Mouse (Mus musculus): ENCODE measurements at regions not wholly inside any gene's neighbourhood (a gene's known extent, or its start where the extent isn't known, plus 50 kb on each side); places are given as distances from the start of the nearest gene placed in this dataset.

DNA sequence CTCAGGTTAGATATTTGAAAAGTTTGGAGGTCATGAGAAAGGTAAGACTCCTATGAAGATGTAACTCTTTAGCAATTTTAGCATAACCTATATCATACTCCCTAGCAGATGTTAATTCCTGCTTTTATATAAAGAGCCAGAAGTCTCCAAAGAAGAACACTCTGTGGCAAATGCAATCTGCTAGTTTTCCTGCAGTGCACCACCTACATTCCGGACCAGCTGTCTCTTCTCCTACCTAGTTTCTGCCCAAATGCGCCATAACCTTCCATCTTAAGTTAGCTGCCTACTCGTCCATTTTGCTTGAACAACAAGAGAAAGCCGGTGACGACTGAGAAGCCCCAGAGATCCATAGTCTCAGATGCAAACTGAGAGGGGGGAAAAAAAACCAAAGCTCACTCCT, 124.5 kb upstream of the Hmga2 start:
- WGBS (ENCODE audit: insufficient replicate concordance), result 73% methylated on average over 5 of the region's 5 CpGs
- ATAC-seq, result no peak
- Histone ChIP-seq H3K27ac (no peak overlapping the region), H3K36me3 (no peaks in the 10 kb centered on the region), H3K27me3 (replicated peaks) (no peaks in the 10 kb centered on the region), H3K4me1 (no peaks in the 10 kb centered on the region), H3K4me2 (no peak overlapping the region), H3K9ac (no peak overlapping the region), H3K9me3 (replicated peaks) (no peaks in the 10 kb centered on the region), H3K4me3 (no peak overlapping the region)

DNA sequence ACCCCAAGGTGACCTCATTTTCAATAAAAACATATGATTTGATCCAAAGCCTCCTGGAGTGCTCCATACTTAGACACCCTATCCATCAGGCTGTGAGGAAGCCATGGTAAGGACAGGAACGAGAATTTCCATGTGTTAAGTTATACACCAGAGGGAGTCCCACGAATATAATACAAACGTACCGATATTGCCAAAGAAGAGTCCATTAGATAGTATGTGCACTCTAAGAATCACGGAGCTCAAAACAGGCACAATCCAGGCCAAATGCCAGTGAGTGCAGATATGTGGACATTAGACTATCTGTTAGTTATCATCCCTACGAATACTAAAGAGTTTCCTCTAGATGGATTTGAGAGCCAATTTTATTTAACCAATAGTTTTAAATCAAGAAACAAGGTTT, 123.3 kb upstream of the Hmga2 start:
- Histone ChIP-seq H3K4me3 (no peak overlapping the region), H3K9me3 (replicated peaks) (no peaks in the 10 kb centered on the region), H3K9ac (no peak overlapping the region), H3K4me1 (no peaks in the 10 kb centered on the region), H3K36me3 (no peaks in the 10 kb centered on the region), H3K27me3 (replicated peaks) (no peaks in the 10 kb centered on the region), H3K4me2 (no peak overlapping the region), H3K27ac (no peak overlapping the region)
- WGBS (ENCODE audit: insufficient replicate concordance), result 61% methylated on average over 6 of the region's 6 CpGs
- ATAC-seq, result no peak

DNA sequence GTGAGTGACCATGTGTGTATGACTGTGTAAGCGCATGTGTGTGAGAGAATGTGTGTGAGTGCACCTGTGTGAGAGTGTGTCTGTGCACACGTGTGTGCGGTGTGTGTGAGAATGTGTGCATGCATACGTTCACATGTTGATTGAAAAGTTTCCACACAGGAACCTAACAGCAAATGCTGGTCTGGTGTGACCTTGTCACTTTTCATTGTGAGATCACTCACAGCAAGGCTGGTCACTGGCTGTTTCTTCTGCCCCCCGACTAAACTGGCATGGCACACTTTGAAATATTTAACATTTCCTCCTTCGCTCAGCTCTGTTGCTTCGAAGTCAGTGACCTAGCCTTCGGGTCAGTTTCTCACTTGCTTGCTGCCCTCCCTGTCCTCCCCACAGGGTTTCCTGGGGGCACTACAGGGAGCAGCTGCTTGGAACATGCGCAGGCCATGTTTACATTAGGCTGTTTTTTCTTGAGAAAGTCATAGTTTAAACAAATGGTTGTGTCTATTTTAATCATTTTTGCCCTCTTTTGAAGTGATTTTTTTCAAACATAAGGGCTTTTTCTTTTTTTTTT, 121.1 kb upstream of the Hmga2 start:
- Histone ChIP-seq H3K4me2 (no peak overlapping the region), H3K4me1 (no peaks in the 10 kb centered on the region), H3K9ac (no peak overlapping the region), H3K4me3 (no peak overlapping the region), H3K36me3 (no peaks in the 10 kb centered on the region), H3K9me3 (replicated peaks) (peaks cover 8% of the 10 kb centered on the region; the same call in 1 of the 2 replicates), H3K27ac (no peak overlapping the region), H3K27me3 (replicated peaks) (no peaks in the 10 kb centered on the region)
- 60% methylated on average over 9 of the region's 9 CpGs for WGBS (ENCODE audit: insufficient replicate concordance)
- no peak for ATAC-seq

DNA sequence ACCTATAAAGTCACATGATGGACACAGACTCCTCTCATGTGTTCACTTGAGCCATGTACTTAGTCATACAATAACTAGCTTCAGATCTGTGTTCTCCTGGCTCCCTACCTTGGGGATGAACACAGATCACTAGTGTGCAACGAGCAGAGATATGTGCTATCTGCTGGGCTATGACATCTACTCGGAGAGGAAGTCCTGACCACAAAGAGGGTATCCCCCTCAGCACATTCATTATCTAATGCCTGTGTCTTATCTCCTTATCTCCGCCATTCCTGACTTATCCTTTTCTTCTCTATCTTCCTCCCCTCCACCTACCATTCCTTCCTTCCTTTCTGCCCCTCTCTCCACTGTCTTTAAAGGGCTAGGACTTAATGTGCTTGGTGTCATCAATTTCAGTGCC, 118.9 kb upstream of the Hmga2 start:
- Histone ChIP-seq H3K4me1 (no peaks in the 10 kb centered on the region), H3K27me3 (replicated peaks) (no peaks in the 10 kb centered on the region), H3K36me3 (no peaks in the 10 kb centered on the region), H3K9me3 (replicated peaks) (peaks cover 8% of the 10 kb centered on the region; the same call in 1 of the 2 replicates), H3K4me2 (no peak overlapping the region), H3K4me3 (no peak overlapping the region), H3K9ac (no peak overlapping the region), H3K27ac (no peak overlapping the region)
- WGBS (ENCODE audit: insufficient replicate concordance), result 25% methylated on average over 3 of the region's 3 CpGs
- no peak for ATAC-seq

DNA sequence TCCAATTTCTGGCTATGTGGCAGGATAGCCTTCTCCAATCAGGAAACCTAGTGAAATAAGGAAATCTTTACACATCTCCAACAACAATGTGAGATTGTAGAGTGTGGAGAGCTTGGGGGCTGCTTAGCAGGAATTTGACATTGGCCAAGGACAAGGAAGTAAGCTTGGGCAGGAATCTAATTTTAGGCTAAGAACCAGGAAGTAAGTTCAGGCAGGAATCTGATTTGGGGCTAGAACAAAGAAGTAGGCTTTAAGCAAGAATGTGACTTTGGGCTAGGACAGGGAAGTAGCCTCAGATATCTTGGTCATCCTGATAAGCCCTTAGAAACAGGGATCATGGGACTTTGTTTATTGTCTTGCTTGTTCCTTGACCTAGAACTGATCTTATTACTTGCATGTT, 117.6 kb upstream of the Hmga2 start:
- Histone ChIP-seq H3K4me2 (no peak overlapping the region), H3K27me3 (replicated peaks) (no peaks in the 10 kb centered on the region), H3K9ac (no peak overlapping the region), H3K9me3 (replicated peaks) (peaks cover 8% of the 10 kb centered on the region; the same call in 1 of the 2 replicates), H3K4me3 (no peak overlapping the region), H3K4me1 (no peaks in the 10 kb centered on the region), H3K36me3 (no peaks in the 10 kb centered on the region), H3K27ac (no peak overlapping the region)
- ATAC-seq, result no peak

DNA sequence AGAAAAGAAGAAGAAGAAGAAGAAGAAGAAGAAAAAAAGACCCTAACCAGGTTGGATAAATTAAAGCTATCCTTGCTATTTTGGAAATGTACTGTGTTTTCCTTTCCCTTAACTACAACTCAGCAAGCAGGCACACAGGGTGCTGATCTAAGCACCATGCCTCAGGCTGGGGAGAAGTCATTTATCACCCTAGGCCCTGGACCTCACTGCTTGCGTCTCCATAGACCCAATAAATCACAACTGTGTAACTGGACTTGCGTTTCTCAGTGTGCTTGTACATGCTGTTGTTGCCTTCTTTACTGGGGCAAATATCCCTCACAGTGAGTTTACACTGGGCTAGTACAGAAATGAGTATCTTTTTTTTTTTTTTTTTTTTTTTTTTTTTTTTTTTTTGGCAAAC, 113.4 kb upstream of the Hmga2 start:
- Histone ChIP-seq H3K27me3 (replicated peaks) (no peaks in the 10 kb centered on the region), H3K9ac (no peak overlapping the region), H3K27ac (no peak overlapping the region), H3K4me2 (no peak overlapping the region), H3K9me3 (replicated peaks) (peaks cover 8% of the 10 kb centered on the region; the same call in 1 of the 2 replicates), H3K4me3 (no peak overlapping the region), H3K4me1 (no peaks in the 10 kb centered on the region), H3K36me3 (no peaks in the 10 kb centered on the region)
- whole genome bisulfite sequencing (ENCODE audit: insufficient replicate concordance), result 67% methylated on average over 2 of the region's 2 CpGs
- ATAC-seq, result no peak

DNA sequence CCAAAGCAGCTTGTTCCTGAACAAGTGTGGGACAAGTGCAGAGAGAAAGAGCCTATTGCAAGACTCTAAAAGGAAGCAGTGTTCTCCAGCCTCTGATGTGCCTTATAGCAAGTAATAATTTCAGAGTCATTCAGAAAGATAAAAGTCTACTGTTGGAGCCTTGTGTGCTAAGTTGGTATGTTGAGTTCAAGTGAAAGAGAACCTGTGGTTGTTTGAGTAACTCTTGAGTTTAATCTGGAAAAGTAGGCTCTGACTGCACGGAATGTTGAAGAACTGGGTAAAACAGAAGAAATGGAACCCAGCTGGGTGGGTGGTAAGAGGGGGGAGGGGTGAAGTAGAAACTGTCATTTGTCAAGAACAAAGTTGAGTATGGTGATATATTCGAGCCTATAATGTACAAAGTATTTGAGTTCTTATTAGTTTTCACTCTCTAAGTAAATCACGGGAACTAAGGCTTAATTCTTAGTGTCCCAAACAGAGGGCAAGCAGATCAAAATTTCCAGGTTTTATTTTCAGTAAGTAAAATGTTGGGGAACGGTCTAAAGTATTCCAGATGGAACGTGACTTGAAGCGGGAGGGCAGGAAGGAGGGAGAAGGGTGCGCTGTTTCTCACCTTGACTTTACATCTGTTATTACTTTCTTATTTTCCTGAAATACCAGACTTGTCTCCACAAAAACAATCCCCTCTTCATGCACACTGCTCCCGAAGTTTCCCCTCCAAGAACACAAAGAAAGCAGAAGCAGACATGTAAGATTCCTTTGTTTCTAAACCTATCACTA, 111.8 kb upstream of the Hmga2 start:
- H3K27me3 ChIP-seq (replicated peaks), result no peaks in the 10 kb centered on the region
- H3K9me3 ChIP-seq (replicated peaks), result no peaks in the 10 kb centered on the region
- WGBS (ENCODE audit: insufficient replicate concordance), result 71% methylated on average over 8 of the region's 8 CpGs
- H3K36me3 ChIP-seq, result no peaks in the 10 kb centered on the region
- no peak overlapping the region for H3K27ac ChIP-seq
- no peak for ATAC-seq
- no peak overlapping the region for H3K4me3 ChIP-seq
- H3K4me2 ChIP-seq, result no peak overlapping the region
- no peak overlapping the region for H3K9ac ChIP-seq
- H3K4me1 ChIP-seq, result no peaks in the 10 kb centered on the region

DNA sequence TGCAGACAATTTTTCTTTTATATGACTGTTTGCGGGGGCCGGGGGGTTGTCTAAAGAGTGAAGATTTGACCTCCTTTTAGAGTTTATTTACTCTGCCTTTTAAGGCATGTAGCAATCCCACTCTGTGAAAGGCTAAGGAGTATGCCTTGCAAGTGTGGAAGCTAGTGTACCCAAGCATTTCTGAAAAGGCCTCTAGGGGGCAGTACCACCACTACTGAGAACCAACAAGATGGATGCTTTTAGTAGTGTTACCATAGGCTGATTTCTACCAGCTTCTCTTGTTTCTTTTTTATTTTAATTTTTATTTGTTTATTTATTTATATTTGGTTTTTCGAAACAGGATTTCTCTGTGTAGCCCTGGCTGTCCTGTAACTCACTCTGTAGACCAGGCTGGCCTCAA, 110.9 kb upstream of the Hmga2 start:
- no peaks in the 10 kb centered on the region for H3K36me3 ChIP-seq
- 62% methylated on average over 3 of the region's 3 CpGs for WGBS (ENCODE audit: insufficient replicate concordance)
- no peak overlapping the region for H3K9ac ChIP-seq
- no peak overlapping the region for H3K27ac ChIP-seq
- H3K9me3 ChIP-seq (replicated peaks), result no peaks in the 10 kb centered on the region
- no peaks in the 10 kb centered on the region for H3K27me3 ChIP-seq (replicated peaks)
- no peaks in the 10 kb centered on the region; the same call in 1 of the 2 replicates for H3K4me1 ChIP-seq
- no peak overlapping the region for H3K4me3 ChIP-seq
- ATAC-seq, result no peak
- H3K4me2 ChIP-seq, result no peak overlapping the region

DNA sequence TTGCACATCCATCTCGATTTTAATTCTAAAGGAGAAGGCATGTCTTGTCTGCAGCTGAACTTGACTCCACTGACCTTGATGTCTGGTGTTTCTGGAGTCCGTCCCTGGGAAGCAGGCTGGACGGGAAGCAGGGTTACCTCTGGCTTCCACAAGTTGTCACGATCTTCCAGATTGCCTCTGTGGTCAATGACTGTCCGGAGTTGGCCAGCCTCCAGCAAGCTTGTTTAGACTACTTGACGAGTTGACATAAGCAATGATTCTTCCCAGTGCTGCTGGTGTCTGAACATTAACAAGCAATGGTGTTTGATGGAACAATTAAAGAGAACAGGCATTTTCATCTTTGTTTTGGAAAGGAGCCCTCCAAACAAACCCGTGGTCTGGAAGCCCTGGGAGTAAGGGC, 106.2 kb upstream of the Hmga2 start:
- no peak overlapping the region for H3K4me2 ChIP-seq
- WGBS (ENCODE audit: insufficient replicate concordance), result 20% methylated on average over 7 of the region's 7 CpGs
- H3K9ac ChIP-seq, result no peak overlapping the region
- no peaks in the 10 kb centered on the region for H3K36me3 ChIP-seq
- H3K9me3 ChIP-seq (replicated peaks), result no peaks in the 10 kb centered on the region
- H3K27me3 ChIP-seq (replicated peaks), result no peaks in the 10 kb centered on the region
- no peak overlapping the region for H3K4me3 ChIP-seq
- H3K4me1 ChIP-seq, result peaks cover 3% of the 10 kb centered on the region; the same call in 1 of the 2 replicates
- ATAC-seq, result no peak
- no peak overlapping the region for H3K27ac ChIP-seq

DNA sequence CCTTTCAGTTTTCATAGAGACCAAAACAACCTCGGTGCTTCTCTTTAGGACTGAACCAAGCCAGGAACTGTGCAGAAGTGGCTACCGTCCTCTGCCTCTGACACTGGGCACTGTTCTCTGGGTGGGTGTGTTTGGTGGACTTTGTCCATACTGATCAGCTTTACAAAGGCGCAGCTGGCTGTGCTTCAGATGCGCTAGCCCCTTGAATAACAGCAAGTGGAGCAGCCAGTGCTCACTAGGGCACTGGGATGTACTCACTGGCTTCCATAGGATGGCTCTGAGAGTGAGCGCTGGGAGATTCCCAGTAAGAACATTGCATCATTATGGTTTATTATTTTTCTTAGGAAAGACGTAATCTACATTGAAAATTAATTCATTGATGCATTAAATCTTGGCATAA, 105.3 kb upstream of the Hmga2 start:
- Histone ChIP-seq H3K27ac (no peak overlapping the region), H3K4me2 (no peak overlapping the region), H3K27me3 (replicated peaks) (no peaks in the 10 kb centered on the region), H3K9me3 (replicated peaks) (no peaks in the 10 kb centered on the region), H3K36me3 (no peaks in the 10 kb centered on the region), H3K4me3 (no peak overlapping the region), H3K9ac (no peak overlapping the region), H3K4me1 (peaks cover 3% of the 10 kb centered on the region; the same call in 1 of the 2 replicates)
- ATAC-seq, result no peak
- 76% methylated on average over 6 of the region's 6 CpGs for WGBS (ENCODE audit: insufficient replicate concordance)

DNA sequence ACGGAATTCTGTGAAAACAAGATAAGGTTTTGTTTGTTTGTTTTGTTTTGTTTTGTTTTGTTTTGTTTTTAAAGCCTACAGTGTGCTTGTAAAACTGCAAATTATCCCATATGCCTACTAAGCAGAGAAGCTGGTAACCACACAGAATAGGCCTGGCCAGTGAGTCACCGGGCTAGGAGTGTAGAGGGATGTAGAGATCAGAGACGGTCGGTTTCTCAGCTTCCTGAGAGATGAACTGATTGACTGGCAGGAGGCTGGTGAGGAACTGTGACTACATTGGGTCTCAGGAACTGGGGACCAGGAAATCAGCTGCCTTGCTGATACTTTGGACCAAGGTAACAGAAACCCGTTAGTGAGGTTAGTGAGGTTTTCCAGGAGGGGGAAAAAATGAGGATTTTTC, 100.6 kb upstream of the Hmga2 start:
- Histone ChIP-seq H3K27ac (no peak overlapping the region), H3K4me2 (no peak overlapping the region), H3K9ac (no peak overlapping the region), H3K9me3 (replicated peaks) (no peaks in the 10 kb centered on the region), H3K36me3 (no peaks in the 10 kb centered on the region), H3K27me3 (replicated peaks) (no peaks in the 10 kb centered on the region), H3K4me1 (peaks cover under 1% of the 10 kb centered on the region; the same call in 1 of the 2 replicates), H3K4me3 (no peak overlapping the region)
- ATAC-seq, result no peak
- WGBS (ENCODE audit: insufficient replicate concordance), result 28% methylated on average over 5 of the region's 5 CpGs

DNA sequence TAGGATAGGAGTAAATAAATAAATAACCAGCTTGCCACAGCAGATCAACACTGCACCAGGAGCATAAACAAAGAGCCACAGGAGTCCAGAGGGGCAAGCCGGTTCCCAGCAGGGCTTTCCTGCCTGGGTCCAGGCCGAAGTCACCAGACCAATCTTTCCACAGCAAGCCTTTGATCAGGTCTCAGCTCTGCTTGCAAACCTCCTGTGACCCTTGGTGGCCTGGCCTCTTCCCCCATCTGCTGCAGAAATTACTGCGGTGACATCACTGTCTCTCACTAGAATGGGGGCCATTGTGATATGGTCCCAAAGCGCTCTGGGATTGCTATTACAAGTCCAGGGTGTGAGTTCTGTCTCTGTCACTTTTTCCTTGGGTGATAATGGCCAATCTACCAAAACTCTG, 99.9 kb upstream of the Hmga2 start:
- no peak overlapping the region for H3K9ac ChIP-seq
- no peaks in the 10 kb centered on the region for H3K9me3 ChIP-seq (replicated peaks)
- no peaks in the 10 kb centered on the region for H3K36me3 ChIP-seq
- no peak overlapping the region for H3K4me2 ChIP-seq
- no peak overlapping the region for H3K27ac ChIP-seq
- H3K4me3 ChIP-seq, result no peak overlapping the region
- ATAC-seq, result no peak
- H3K4me1 ChIP-seq, result no peaks in the 10 kb centered on the region
- WGBS (ENCODE audit: insufficient replicate concordance), result 43% methylated on average over 4 of the region's 4 CpGs
- H3K27me3 ChIP-seq (replicated peaks), result no peaks in the 10 kb centered on the region

DNA sequence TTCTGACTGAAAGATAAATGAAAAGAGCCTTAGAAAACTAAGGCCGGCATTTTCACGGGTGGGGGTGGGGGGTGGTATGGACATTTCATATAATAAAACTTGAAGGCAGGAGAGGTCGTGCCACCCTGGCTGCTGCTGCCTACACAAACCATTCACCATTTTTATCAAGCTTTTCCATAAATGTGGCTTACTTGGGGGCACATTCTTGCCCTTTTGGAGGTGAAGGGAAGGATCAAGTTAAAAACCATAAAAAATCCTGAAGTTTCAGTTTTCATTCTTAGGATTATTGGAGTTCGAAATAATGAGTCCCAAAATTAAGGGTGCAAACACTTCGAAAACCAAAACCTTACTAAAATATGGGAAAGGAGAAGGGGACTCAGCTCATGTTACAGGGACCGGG, 95.1 kb upstream of the Hmga2 start:
- H3K9ac ChIP-seq, result no peak overlapping the region
- H3K4me2 ChIP-seq, result no peak overlapping the region
- H3K36me3 ChIP-seq, result no peaks in the 10 kb centered on the region
- no peaks in the 10 kb centered on the region for H3K27me3 ChIP-seq (replicated peaks)
- WGBS (ENCODE audit: insufficient replicate concordance), result 28% methylated on average over 6 of the region's 6 CpGs
- no peak for ATAC-seq
- H3K4me3 ChIP-seq, result no peak overlapping the region
- H3K4me1 ChIP-seq, result no peaks in the 10 kb centered on the region
- no peak overlapping the region for H3K27ac ChIP-seq
- H3K9me3 ChIP-seq (replicated peaks), result no peaks in the 10 kb centered on the region

All from liver, embryonic 12.5 days (tissue).